Mouse (Mus musculus) forebrain, postnatal 0 days (tissue): Measurements from ENCODE around the gene Prmt9. TPM values are rescaled to one million over a fixed set of nuclear protein-coding genes. Genes with fewer than 3 reads are reported as not detected.

Experiments used
- ATAC-seq: fragments of 200-750 bp; cut with Nextera tagmentation; 2 replicates; pipeline ENCODE4 v1.8.0; 2017; ENCODE audit warnings: mild to moderate bottlenecking, moderate library complexity
- DNase-seq: peaks from one replicate; pipeline ENCODE4 v3.0.0-alpha.2; 2015
- H3K27ac ChIP-seq: fragments of 300-500 bp; sonication (generic); 2 replicates; pipeline ENCODE4 v1.5.1; 2014; ENCODE audit warnings: low read depth, mild to moderate bottlenecking, antibody characterized with exemption, low read length, moderate library complexity, mixed read lengths
- H3K27me3 ChIP-seq: fragments of 300-500 bp; sonication (generic); 2 replicates; pipeline ENCODE4 v1.6.1; 2014; ENCODE audit warnings: mild to moderate bottlenecking, low read length, mixed read lengths; ENCODE audit not compliant: insufficient read depth
- H3K36me3 ChIP-seq: fragments of 300-500 bp; sonication (generic); 2 replicates; pipeline ENCODE4 v1.6.1; 2014; ENCODE audit warnings: mild to moderate bottlenecking, moderate library complexity; ENCODE audit not compliant: insufficient read depth
- H3K4me1 ChIP-seq: fragments of 300-500 bp; sonication (generic); 2 replicates; pipeline ENCODE4 v1.6.1; 2014; ENCODE audit warnings: antibody characterized with exemption; ENCODE audit not compliant: insufficient read depth
- H3K4me2 ChIP-seq: fragments of 300-500 bp; sonication (generic); 2 replicates; pipeline ENCODE4 v1.6.1; 2014; ENCODE audit warnings: low read depth, mild to moderate bottlenecking, moderate library complexity
- H3K4me3 ChIP-seq: fragments of 300-500 bp; sonication (generic); 2 replicates; pipeline ENCODE4 v1.5.1; 2014; ENCODE audit warnings: low read depth, low read length, mixed read lengths
- H3K9ac ChIP-seq: fragments of 300-500 bp; sonication (generic); 2 replicates; pipeline ENCODE4 v1.6.1; 2014; ENCODE audit warnings: mild to moderate bottlenecking
- H3K9me3 ChIP-seq: fragments of 300-500 bp; sonication (generic); 2 replicates; pipeline ENCODE4 v1.6.1; 2016; ENCODE audit warnings: low read length
- CTCF ChIP-seq: sonication (generic); IDR thresholded peaks from 2 replicates; pipeline ENCODE4 v1.5.1; 2016; ENCODE audit warnings: antibody characterized with exemption, control low read depth, low read depth
- WGBS: fragments of 180-500 bp; shearing (Covaris S2); extraction: QIAGEN DNeasy Blood & Tissue Kit; methylation state at CpG from one replicate; pipeline ENCODE4 v1.1.7; 2014; 5-methylcytosine and 5-hydroxymethylcytosine counted together
- polyA plus RNA-seq: library from polyadenylated mRNA; unstranded; fragments of >200 nt; fragmentation: Nextera tagmentation; extraction: Ambion mirVana; gene quantifications from 2 replicates; pipeline ENCODE4 v1.2.1, GENCODE M21; 2015
- total RNA-seq: library from RNA; depleted of rRNA; stranded (reverse); fragments of >200 nt; gene quantifications from 2 replicates; pipeline ENCODE4 v1.2.3, GENCODE M21; 2014

The Prmt9 gene
- total and polyA plus RNA-seq, 2 experiments from 2014 or later, result 21.0 to 30.2 TPM

DNA sequence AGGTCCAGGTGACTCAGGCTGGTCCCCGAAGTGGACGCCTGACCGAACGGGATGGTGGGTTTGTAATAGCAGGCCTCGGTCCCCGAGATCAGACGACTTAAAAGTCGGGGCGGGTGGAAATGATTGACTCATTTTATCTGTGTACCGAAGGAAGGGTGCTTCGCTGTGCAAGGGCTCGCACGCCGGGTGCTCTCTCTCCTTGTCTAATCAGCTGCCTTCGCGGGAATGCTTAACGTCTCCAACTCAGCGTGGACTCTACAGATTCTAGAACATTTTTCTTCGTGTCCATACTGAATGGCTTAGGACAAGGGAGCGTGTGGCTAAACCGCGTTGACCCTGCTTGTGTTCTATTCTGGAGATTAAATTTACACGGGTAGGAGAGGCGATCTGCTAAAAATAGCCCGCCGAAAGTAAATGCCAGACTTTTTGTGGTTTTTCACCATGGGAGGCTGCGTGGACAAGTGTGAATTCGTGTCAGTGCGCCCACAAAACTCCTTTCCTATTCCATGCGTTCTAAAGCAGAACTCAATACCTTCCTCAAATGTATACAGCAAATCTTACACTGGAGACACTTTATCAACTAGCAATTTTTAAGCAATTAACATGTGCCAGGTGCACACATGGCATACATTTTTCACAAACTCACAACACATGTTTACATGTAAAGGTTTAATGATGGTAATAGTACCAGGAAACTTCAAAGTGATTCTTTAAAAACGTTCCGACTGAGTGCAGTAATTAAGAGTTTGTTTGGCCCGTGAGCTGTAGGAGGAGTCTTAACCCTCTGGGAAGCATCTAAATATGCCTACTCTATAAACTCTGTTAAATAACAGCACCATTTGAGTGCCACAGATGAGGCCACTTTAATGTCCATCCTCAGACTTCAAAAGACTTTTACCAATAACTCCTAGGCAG is 30.7 kb upstream of the Prmt9 start:
- WGBS, result 6% methylated on average over 33 of the region's 33 CpGs
- peak overlapping the region; percentile 98 for H3K4me2 ChIP-seq
- no peak overlapping the region for H3K27ac ChIP-seq
- H3K9ac ChIP-seq, result peak overlapping the region; percentile 56
- peak overlapping the region; percentile 55 for H3K4me3 ChIP-seq
- DNase-seq, result peak; percentile 71
- no peaks in the 10 kb centered on the region for H3K36me3 ChIP-seq
- peak; percentile 72 for ATAC-seq
- no peaks in the 10 kb centered on the region for H3K27me3 ChIP-seq
- H3K4me1 ChIP-seq, result peaks cover 7% of the 10 kb centered on the region; the same call in 1 of the 2 replicates
- no peak for TF ChIP-seq CTCF
- H3K9me3 ChIP-seq, result no peaks in the 10 kb centered on the region

DNA sequence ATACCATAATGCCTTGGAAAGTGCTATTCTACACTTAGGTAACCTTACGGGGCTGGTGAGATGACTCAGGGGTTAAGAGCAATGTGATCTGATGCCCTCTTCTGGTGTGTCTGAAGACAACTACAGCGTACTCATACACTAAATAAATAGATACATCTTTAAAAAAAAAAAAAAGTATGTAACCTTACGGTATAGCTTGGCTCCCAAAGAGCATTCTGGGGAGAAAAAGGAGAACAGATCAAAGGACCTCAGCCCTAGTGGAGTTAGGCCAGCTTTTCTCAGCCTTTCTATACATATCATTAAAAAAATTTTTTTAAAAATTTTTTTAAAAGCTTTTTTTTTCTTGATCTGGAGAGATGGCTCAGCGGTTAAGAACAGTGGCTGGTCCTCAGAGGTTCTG is 28.6 kb upstream of the Prmt9 start:
- Histone ChIP-seq H3K9ac (no peak overlapping the region), H3K4me3 (no peak overlapping the region), H3K9me3 (no peaks in the 10 kb centered on the region), H3K4me2 (no peak overlapping the region), H3K27ac (no peak overlapping the region), H3K27me3 (no peaks in the 10 kb centered on the region), H3K4me1 (peaks cover 7% of the 10 kb centered on the region; the same call in 1 of the 2 replicates), H3K36me3 (no peaks in the 10 kb centered on the region)
- no peak for TF ChIP-seq CTCF
- ATAC-seq (no peak), DNase-seq (no peak)
- WGBS, result 93% methylated on average over 4 of the region's 4 CpGs

DNA sequence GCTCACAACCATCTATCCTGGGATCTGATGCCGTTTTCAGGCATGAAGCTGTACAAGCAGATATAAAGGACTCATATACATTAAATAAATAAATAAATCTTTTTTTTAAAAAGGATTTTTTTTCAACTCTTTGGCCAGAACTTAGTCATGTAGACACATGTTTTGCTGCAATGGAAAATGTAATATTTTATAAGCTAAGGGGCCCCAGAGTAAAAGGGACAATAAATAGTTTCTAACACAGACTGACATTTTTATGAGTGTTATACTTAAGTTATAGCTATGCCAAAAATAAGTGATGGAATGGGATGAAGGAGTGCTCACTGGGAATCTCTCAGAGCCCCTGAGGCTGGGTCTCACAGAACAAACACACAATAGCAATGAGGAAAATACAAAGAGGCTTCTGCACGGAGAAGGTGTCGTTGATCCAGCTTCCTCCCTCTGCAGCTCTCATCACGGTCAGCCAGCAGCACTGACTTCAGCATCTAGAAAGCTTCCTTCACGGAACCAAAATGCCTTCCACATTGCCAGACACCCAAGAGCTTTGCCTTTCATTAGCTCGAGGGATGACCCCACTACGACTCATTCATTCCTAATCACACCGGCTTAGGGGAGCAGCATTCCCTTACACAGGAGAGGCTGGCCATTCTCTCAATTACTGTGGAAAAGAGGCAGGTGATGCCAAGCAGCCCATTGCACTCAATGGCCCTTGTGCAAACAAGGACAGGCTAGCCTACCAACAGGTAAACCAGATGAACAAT is 28.0 kb upstream of the Prmt9 start:
- Histone ChIP-seq H3K9me3 (no peaks in the 10 kb centered on the region), H3K4me2 (no peak overlapping the region), H3K27ac (no peak overlapping the region), H3K9ac (no peak overlapping the region), H3K4me3 (no peak overlapping the region), H3K27me3 (no peaks in the 10 kb centered on the region), H3K36me3 (no peaks in the 10 kb centered on the region), H3K4me1 (peaks cover 7% of the 10 kb centered on the region; the same call in 1 of the 2 replicates)
- ATAC-seq (no peak), DNase-seq (no peak)
- no peak for TF ChIP-seq CTCF
- 78% methylated on average over 8 of the region's 8 CpGs for WGBS

DNA sequence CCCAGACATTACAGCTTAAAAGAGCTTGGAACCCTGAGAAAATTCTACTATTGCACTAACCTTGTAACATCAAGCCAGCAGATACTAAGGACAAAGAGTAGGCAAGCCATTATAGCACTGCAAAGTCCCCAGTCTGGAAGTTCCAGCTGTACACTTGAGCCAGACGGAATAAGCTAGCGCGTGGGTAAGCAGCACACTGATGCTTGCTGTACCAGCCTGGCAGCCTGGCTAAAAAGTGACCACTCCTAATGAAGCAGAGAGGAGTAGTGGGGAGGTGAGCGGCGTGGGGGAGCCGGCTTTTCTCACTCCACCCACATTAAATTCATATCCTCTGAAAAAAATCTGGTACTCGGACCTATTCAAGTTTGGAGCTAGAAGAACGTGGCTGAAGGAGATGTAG is 26.2 kb upstream of the Prmt9 start:
- WGBS, result 86% methylated on average over 8 of the region's 8 CpGs
- no peaks in the 10 kb centered on the region for H3K9me3 ChIP-seq
- no peaks in the 10 kb centered on the region; the same call in 1 of the 2 replicates for H3K4me1 ChIP-seq
- H3K27me3 ChIP-seq, result no peaks in the 10 kb centered on the region
- no peak overlapping the region for H3K4me3 ChIP-seq
- TF ChIP-seq CTCF, result no peak
- ATAC-seq (no peak), DNase-seq (no peak)
- H3K36me3 ChIP-seq, result no peaks in the 10 kb centered on the region
- H3K27ac ChIP-seq, result no peak overlapping the region
- no peak overlapping the region for H3K4me2 ChIP-seq
- H3K9ac ChIP-seq, result no peak overlapping the region

- H3K27ac ChIP-seq, result no peak overlapping the region
- no peaks in the 10 kb centered on the region for H3K4me1 ChIP-seq
- H3K27me3 ChIP-seq, result no peaks in the 10 kb centered on the region
- H3K36me3 ChIP-seq, result no peaks in the 10 kb centered on the region
- no peak overlapping the region for H3K9ac ChIP-seq
- no peak overlapping the region for H3K4me3 ChIP-seq
- 87% methylated on average over 14 of the region's 14 CpGs for whole genome bisulfite sequencing
- no peak for ATAC-seq
- H3K9me3 ChIP-seq, result no peaks in the 10 kb centered on the region
- H3K4me2 ChIP-seq, result no peak overlapping the region
- no peak for TF ChIP-seq CTCF
- no peak for DNase-seq
Measured at GRCm38 (mm10) chr8:77524018-77524615, 25.1 kb upstream of the Prmt9 start.

- Histone ChIP-seq H3K27me3 (no peaks in the 10 kb centered on the region), H3K27ac (no peak overlapping the region), H3K9ac (no peak overlapping the region), H3K4me1 (no peaks in the 10 kb centered on the region), H3K4me2 (no peak overlapping the region), H3K36me3 (no peaks in the 10 kb centered on the region), H3K9me3 (no peaks in the 10 kb centered on the region), H3K4me3 (no peak overlapping the region)
- ATAC-seq, result no peak
- no peak for DNase-seq
- no peak for TF ChIP-seq CTCF
- 87% methylated on average over 2 of the region's 2 CpGs for WGBS
Measured at GRCm38 (mm10) chr8:77524906-77525305, 24.3 kb upstream of the Prmt9 start.
